Mouse (Mus musculus): ENCODE data around the gene Draxin.

DNA sequence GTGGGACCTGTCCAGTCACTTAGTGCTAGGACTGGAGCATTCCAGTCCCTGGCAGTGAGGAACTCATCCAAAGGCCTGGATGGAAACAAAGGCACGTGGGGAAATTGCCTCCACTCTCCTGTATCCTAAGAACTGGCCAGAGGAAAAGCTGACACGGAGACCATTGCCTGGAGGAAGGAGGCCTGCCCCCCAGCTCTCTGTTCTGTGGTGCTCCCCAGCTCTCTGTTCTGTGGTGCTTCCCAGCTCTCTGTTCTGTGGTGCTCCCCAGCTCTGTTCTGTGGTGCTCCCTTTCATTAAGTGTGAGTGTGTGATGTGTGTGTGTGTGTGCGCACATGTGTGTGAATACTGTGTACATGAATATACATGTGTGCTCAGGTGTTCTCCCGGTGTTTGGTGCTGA lies 35.4 kb downstream of the Draxin start:
- no peak for TF ChIP-seq TAL1 (IDR thresholded peaks at IDR 0.05; ENCODE audit: low read length)
- no peak for TF ChIP-seq GATA1 (IDR thresholded peaks at IDR 0.05; ENCODE audit: low read length)
